Mouse (Mus musculus) thymus, adult 2 months (tissue): ENCODE data around the gene Gsta1.
"Not testable (repeated sequence)": the region's sequence is repeated elsewhere in the genome, so short reads cannot be mapped to it uniquely, and the experiment has no call there.

Source experiments
- CTCF ChIP-seq: fragments of 200-500 bp; IDR thresholded peaks from 2 replicates; pipeline ENCODE4 v1.5.1; 2012; ENCODE audit warnings: mild to moderate bottlenecking, control low read depth, low read length, moderate library complexity, borderline replicate concordance; ENCODE audit not compliant: control insufficient read depth, poor library complexity, insufficient read depth; ENCODE audit errors: extremely low read depth
- POLR2A ChIP-seq: fragments of 200-500 bp; IDR thresholded peaks from 2 replicates; pipeline ENCODE4 v1.6.1; 2012; ENCODE audit warnings: mild to moderate bottlenecking, low read length, control low read depth, moderate library complexity; ENCODE audit not compliant: control insufficient read depth, poor library complexity, insufficient read depth; ENCODE audit errors: extremely low read depth

DNA sequence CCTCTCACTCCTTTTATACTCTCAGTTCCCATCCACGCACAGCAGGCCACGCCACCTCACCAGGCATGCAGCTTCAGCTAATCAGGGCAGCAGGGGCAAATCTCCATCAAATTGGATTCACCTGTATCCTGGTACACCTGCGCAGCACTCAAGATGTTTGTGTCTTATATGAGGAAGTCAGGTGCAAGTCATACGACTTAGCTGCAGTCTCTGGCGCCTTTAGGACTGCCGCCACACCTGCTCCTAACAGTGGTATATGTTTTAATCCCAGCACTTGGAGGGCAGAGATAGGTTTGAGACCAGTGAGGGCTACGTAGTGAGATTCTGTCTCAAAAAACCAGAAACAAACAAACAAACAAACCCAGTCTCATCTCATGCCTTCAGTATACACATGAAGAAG is 48.0 kb upstream of the Gsta1 start, which contains the start of gene Gsta4:
- TF ChIP-seq POLR2A, CTCF: not testable (repeated sequence)
